ENCODE assay signal across 8 mouse cellular contexts in the genomic region with DNA sequence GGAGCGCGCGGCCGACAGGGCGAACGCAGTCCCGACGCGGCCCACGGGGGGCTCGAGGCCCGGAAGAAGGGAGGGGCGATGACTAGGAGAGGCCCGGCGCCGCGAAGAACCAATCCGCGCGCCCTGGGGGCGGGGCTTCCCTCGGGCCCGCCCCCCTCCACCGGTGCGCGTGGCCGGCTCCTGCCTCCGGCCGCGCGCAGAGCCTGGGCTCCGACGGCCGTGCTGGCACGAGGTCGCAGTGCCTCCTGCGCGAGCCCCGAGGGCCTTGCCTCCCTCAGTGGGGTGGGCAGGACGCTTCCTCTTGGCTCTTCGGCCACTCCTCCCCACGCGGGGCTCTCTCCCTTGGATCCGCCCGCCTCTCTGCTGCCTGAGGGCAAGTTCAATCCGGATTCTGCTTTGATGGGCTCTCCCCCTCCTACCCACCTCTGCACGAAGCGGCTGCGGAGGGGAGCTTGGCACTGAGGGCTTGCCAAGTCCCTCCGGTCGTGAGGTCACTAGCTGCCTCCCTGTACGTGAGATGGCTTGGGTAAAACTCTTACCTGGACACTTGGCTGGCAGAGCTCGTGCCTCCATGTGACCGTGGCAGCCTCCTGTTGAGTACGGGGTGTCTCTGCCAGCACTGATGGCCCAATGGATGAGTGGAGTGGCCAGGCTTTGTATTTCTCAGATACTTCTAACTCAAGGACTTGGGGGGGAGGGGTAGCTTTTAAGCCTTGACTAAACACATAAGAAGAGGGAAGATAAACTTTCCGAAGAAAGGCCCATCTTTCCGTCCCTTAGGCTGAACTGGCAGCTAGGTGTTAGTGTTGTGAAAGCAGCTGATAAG. TPM values are rescaled to one million over a fixed set of nuclear protein-coding genes. Genes with fewer than 3 reads are reported as not detected.
A peak's percentile ranks its signal among the peaks of the same experiment; 100 is the strongest.
DNase-seq lines count a peak whose midpoint lies in the region; ATAC-seq lines count a peak whose summit lies in the region.

A gene (minus strand): TSS at position 448 of the 826 bp plus-strand sequence.

- peak; percentile 98 for ATAC-seq in hindbrain, embryonic 11.5 days (ENCODE audit: low FRiP score)

- H3K9me3 ChIP-seq in hindbrain, embryonic 11.5 days (ENCODE audit: control insufficient read depth, low read length) = no peaks in the 10 kb centered on the region

- H3K27ac ChIP-seq in hindbrain, embryonic 11.5 days (ENCODE audit: low read depth, low read length) = 0 out of 2 replicates have a peak within 1 kb of the TSS, but pooled peaks have one; percentile 1

- H3K27me3 ChIP-seq in hindbrain, embryonic 11.5 days (ENCODE audit: control insufficient read depth, insufficient read depth, low read length) = no peaks in the 10 kb centered on the region

- peak within 1 kb of the TSS; percentile 95 for H3K4me3 ChIP-seq in hindbrain, embryonic 11.5 days (ENCODE audit: low read depth, low read length)

- peak; percentile 96 for DNase-seq in Muller cell, postnatal 12 days (ENCODE audit: inconsistent ontology term)
- peak; percentile 32 for DNase-seq in cerebellum, adult 9-11 months
- DNase-seq in frontal cortex, adult 2 months (ENCODE audit: extremely low spot score in 1 of 2, low spot score in 1 of 2) = peak; percentile 33 to 68
- peak; percentile 98 for DNase-seq in hindbrain, embryonic 11.5 days (ENCODE audit: low spot score)
- peak; percentile 82 to 87 for DNase-seq in layer of hippocampus, postnatal 10 days (ENCODE audit: low spot score in 2 of 2)
- peak; percentile 93 for DNase-seq in lung, postnatal 10 days
- DNase-seq in ovary, postnatal 36 days (ENCODE audit: low spot score) = peak; percentile 89
- peak; percentile 90 for DNase-seq in thymus, postnatal 25 days

- H3K36me3 ChIP-seq in hindbrain, embryonic 11.5 days (ENCODE audit: control insufficient read depth, insufficient read depth, low read length) = no peaks in the 10 kb centered on the region

- peak within 1 kb of the TSS; percentile 90 for H3K9ac ChIP-seq in hindbrain, embryonic 11.5 days (ENCODE audit: low read depth, low read length)

- WGBS in hindbrain, embryonic 11.5 days = 4% methylated on average over 35 of the region's 57 CpGs

- peak within 1 kb of the TSS; percentile 55 for H3K4me2 ChIP-seq in hindbrain, embryonic 11.5 days (replicated peaks; ENCODE audit: low read depth, low read length)

- 0 out of 2 replicates have a peak, but pooled peaks cover 3% of the 10 kb centered on the region for H3K4me1 ChIP-seq in hindbrain, embryonic 11.5 days (replicated peaks; ENCODE audit: control insufficient read depth, insufficient read depth, low read length)

RNA-seq across cellular contexts. Expression of the gene that starts here (rescaled TPM):
- polyA plus RNA-seq in frontal cortex, adult 2 months (2012; rRNA removed) = 8.9 and 12.9 TPM in 2 replicates
- polyA plus RNA-seq in hindbrain, embryonic 11.5 days (2014; fragmentation: Nextera tagmentation; extraction: Ambion mirVana) = 43.7 and 45.8 TPM in 2 replicates
- 1 to 10 TPM; 8.2 to 8.3 TPM for total RNA-seq in layer of hippocampus, postnatal 10 days (2021)

Comparison
In these comparisons a context has a peak if more than half of its experiments do, and no peak if none do; other contexts are left out.
1. Peak in every context shown above with its lines: DNase-seq, ATAC-seq, H3K4me3 ChIP-seq and H3K27ac ChIP-seq.
2. DNase-seq: peak in every context shown above with its lines; median percentile 98 in hindbrain, embryonic 11.5 days; 96 in Muller cell, postnatal 12 days; 93 in lung, postnatal 10 days; 90 in thymus, postnatal 25 days; 89 in ovary, postnatal 36 days; 84 in layer of hippocampus, postnatal 10 days; 50 in frontal cortex, adult 2 months; 32 in cerebellum, adult 9-11 months.